Mouse (Mus musculus): Measurements from ENCODE around the gene Tm2d3. TPM values are rescaled to one million over a fixed set of nuclear protein-coding genes. Genes with fewer than 3 reads are reported as not detected.

The Tm2d3 gene
- polyA plus RNA-seq, 1 experiment from 2014 or later: 68.5 TPM

Other genes with a start within 250 kb of the Tm2d3 start
- 19.1 and 23.9 TPM in 2 replicates for gene Tjp1, start 163.4 kb upstream of the Tm2d3 start, polyA plus RNA-seq (2014; fragmentation: Nextera tagmentation; extraction: Ambion mirVana)
- gene Tarsl2, start 46.3 kb upstream of the Tm2d3 start, polyA plus RNA-seq (2014; fragmentation: Nextera tagmentation; extraction: Ambion mirVana): 8.4 and 10.0 TPM in 2 replicates
- 5.3 and 6.4 TPM in 2 replicates for gene Pcsk6, start 170.6 kb downstream of the Tm2d3 start, polyA plus RNA-seq (2014; fragmentation: Nextera tagmentation; extraction: Ambion mirVana)